Mouse (Mus musculus) intestine, embryonic 16.5 days (tissue): ENCODE measurements around the gene Poglut1. TPM values are rescaled to one million over a fixed set of nuclear protein-coding genes. Genes with fewer than 3 reads are reported as not detected.

Experiments
- ATAC-seq: fragments of 200-750 bp; cut with Nextera tagmentation; 2 replicates; pipeline ENCODE4 v1.8.0; 2017; ENCODE audit warnings: moderate TSS enrichment, moderate library complexity
- H3K27ac ChIP-seq: fragments of 300-500 bp; sonication (generic); 2 replicates; pipeline ENCODE4 v1.5.1; 2014; ENCODE audit warnings: mild to moderate bottlenecking, low read length
- H3K27me3 ChIP-seq: fragments of 300-500 bp; sonication (generic); replicated peaks from 2 replicates; pipeline ENCODE4 v1.6.1; 2014; ENCODE audit warnings: low read length, control low read depth, mixed read lengths; ENCODE audit not compliant: control insufficient read depth, insufficient read depth
- H3K36me3 ChIP-seq: fragments of 300-500 bp; sonication (generic); 2 replicates; pipeline ENCODE4 v1.6.1; 2014; ENCODE audit warnings: low read length, control low read depth; ENCODE audit not compliant: control insufficient read depth, insufficient read depth
- H3K4me1 ChIP-seq: fragments of 300-500 bp; sonication (generic); 2 replicates; pipeline ENCODE4 v1.6.1; 2014; ENCODE audit warnings: low read length, control low read depth, mixed read lengths; ENCODE audit not compliant: control insufficient read depth, insufficient read depth
- H3K4me2 ChIP-seq: fragments of 300-500 bp; sonication (generic); 2 replicates; pipeline ENCODE4 v1.6.1; 2014; ENCODE audit warnings: low read depth, low read length, control low read depth
- H3K4me3 ChIP-seq: fragments of 300-500 bp; sonication (generic); 2 replicates; pipeline ENCODE4 v1.5.1; 2014; ENCODE audit warnings: mild to moderate bottlenecking, low read length
- H3K9ac ChIP-seq: fragments of 300-500 bp; sonication (generic); 2 replicates; pipeline ENCODE4 v1.6.1; 2014; ENCODE audit warnings: low read depth, low read length
- H3K9me3 ChIP-seq: fragments of 300-500 bp; sonication (generic); 2 replicates; pipeline ENCODE4 v1.6.1; 2016; ENCODE audit warnings: low read length, control low read depth; ENCODE audit not compliant: control insufficient read depth
- WGBS: fragments of 180-500 bp; shearing (Covaris S2); extraction: QIAGEN DNeasy Blood & Tissue Kit; methylation state at CpG from one replicate; pipeline ENCODE4 v1.1.7; 2014; 5-methylcytosine and 5-hydroxymethylcytosine counted together
- polyA plus RNA-seq: library from polyadenylated mRNA; unstranded; fragments of >200 nt; fragmentation: Nextera tagmentation; extraction: Ambion mirVana; gene quantifications from 2 replicates; pipeline ENCODE4 v1.2.1, GENCODE M21; 2015

Poglut1 gene
- polyA plus RNA-seq, 1 experiment from 2014 or later: 33.9 TPM

GRCm38 (mm10) chr16:38510846-38511245 lies 39.2 kb downstream of the Poglut1 start:
- 94% methylated on average over 2 of the region's 2 CpGs for WGBS
- Histone ChIP-seq H3K9ac (no peak overlapping the region), H3K4me1 (no peaks in the 10 kb centered on the region), H3K36me3 (peaks cover 11% of the 10 kb centered on the region), H3K4me2 (no peak overlapping the region), H3K4me3 (no peak overlapping the region), H3K27ac (no peak overlapping the region), H3K27me3 (no peaks in the 10 kb centered on the region), H3K9me3 (no peaks in the 10 kb centered on the region)
- ATAC-seq: no peak

GRCm38 (mm10) chr16:38506041-38506634 lies 43.9 kb downstream of the Poglut1 start:
- no peak overlapping the region for H3K4me3 ChIP-seq
- H3K36me3 ChIP-seq: peaks cover 10% of the 10 kb centered on the region
- no peak overlapping the region for H3K27ac ChIP-seq
- ATAC-seq: peak; percentile 81
- no peak overlapping the region for H3K9ac ChIP-seq
- H3K27me3 ChIP-seq: no peaks in the 10 kb centered on the region
- 72% methylated on average over 4 of the region's 4 CpGs for WGBS
- no peak overlapping the region for H3K4me2 ChIP-seq
- H3K9me3 ChIP-seq: no peaks in the 10 kb centered on the region
- no peaks in the 10 kb centered on the region for H3K4me1 ChIP-seq

DNA sequence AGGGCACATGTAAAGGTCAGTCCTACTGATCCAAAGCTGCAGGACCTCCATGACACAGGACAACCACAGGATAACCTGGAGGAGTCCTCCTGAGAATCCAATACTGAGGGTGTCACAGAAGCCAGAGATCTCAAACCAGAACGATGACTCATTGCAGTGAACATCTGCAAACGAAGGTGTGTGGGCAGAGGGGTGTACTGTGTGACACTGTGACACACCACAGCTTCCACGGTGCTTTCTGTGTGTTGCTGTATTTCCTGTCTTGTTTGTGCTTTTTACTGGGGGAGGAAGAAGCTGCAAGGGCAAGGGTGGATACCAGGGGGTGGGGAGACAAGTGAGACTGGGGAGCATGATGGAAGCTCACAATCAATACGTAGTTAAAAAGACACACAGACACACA lies 46.5 kb downstream of the Poglut1 start:
- H3K36me3 ChIP-seq: peaks cover 8% of the 10 kb centered on the region; the same call in 1 of the 2 replicates

DNA sequence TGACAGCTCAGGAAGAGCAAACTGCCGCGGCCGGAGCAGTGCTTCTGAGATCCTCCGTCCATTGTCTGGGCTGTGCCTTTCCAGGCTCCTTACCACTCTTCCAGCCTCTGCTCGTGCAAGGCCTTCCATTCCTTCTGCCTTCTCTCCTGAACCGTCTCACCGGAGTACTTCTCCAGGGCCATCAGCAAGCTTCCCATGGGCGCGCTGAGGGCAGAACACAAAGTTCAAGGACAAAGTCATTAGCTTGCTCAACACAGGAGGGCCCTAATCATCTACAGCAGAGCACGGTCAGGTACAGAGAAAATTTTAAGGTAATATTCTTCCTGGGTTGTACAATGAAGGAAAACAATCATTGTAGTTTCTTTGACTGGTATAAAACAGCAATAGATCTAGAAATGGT lies 47.6 kb downstream of the Poglut1 start:
- Histone ChIP-seq H3K9ac (no peak overlapping the region), H3K4me1 (no peaks in the 10 kb centered on the region), H3K4me2 (no peak overlapping the region), H3K4me3 (no peak overlapping the region), H3K27ac (no peak overlapping the region), H3K9me3 (no peaks in the 10 kb centered on the region), H3K27me3 (no peaks in the 10 kb centered on the region), H3K36me3 (peaks cover 8% of the 10 kb centered on the region; the same call in 1 of the 2 replicates)
- WGBS: 80% methylated on average over 10 of the region's 10 CpGs
- peak; percentile 73 for ATAC-seq

More for the DNA sequence above, 46.5 kb downstream of the Poglut1 start:
- ATAC-seq: no peak
- Histone ChIP-seq H3K9me3 (no peaks in the 10 kb centered on the region), H3K27ac (no peak overlapping the region), H3K4me3 (no peak overlapping the region), H3K9ac (no peak overlapping the region), H3K4me1 (no peaks in the 10 kb centered on the region), H3K4me2 (no peak overlapping the region), H3K27me3 (no peaks in the 10 kb centered on the region)
- 85% methylated on average over 4 of the region's 4 CpGs for WGBS

GRCm38 (mm10) chr16:38496604-38497140 lies 53.4 kb downstream of the Poglut1 start:
- H3K4me2 ChIP-seq: no peak overlapping the region
- H3K4me3 ChIP-seq: no peak overlapping the region
- no peak overlapping the region for H3K9ac ChIP-seq
- H3K4me1 ChIP-seq: no peaks in the 10 kb centered on the region
- WGBS: 84% methylated on average over 7 of the region's 7 CpGs
- H3K9me3 ChIP-seq: no peaks in the 10 kb centered on the region
- no peak for ATAC-seq
- H3K27ac ChIP-seq: no peak overlapping the region
- peaks cover 7% of the 10 kb centered on the region; the same call in 1 of the 2 replicates for H3K36me3 ChIP-seq
- H3K27me3 ChIP-seq: no peaks in the 10 kb centered on the region

DNA sequence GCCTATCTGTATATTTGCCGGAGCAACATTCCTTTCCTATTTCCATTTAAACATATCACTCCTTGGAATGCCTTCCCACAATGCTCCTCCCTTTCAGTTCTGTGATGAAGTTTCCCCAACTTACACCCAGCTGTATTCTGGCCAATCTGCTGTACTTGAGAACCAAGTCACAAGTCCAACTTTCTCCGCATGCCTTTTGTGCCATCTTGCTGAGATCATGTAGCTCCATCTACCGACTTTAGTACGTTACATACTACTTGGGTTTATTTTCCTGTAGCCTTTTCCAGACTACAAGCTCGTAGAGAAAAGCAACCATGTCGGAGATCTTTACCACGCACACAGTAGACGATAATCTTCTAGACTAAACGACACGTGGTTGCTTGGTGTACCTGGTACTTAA lies 56.2 kb downstream of the Poglut1 start:
- no peaks in the 10 kb centered on the region for H3K27me3 ChIP-seq
- no peak overlapping the region for H3K4me2 ChIP-seq
- no peak overlapping the region for H3K9ac ChIP-seq
- no peak overlapping the region for H3K4me3 ChIP-seq
- peaks cover 3% of the 10 kb centered on the region; the same call in 1 of the 2 replicates for H3K36me3 ChIP-seq
- ATAC-seq: no peak
- H3K27ac ChIP-seq: no peak overlapping the region
- WGBS: 80% methylated on average over 10 of the region's 10 CpGs
- no peaks in the 10 kb centered on the region for H3K4me1 ChIP-seq
- no peaks in the 10 kb centered on the region for H3K9me3 ChIP-seq

DNA sequence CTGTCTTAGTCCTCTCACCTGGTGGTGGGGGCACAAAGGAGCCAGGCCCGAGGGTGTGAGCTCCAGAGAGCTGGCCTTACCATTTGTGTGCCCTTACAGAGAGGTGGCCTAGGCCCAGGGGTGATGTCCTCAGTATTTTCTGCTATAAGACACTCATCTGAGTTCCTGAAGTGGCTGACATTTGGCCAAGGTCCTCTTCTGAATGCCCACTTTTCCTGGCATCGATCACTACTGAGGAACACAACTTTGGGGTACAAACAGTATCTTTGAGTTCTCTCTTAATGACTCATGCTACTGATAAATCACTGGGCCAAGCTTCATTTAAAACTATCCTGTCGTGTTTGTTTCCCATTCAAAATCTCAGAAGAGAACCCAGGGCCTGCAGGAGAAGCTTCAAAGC lies 57.5 kb downstream of the Poglut1 start:
- H3K27me3 ChIP-seq: no peaks in the 10 kb centered on the region

DNA sequence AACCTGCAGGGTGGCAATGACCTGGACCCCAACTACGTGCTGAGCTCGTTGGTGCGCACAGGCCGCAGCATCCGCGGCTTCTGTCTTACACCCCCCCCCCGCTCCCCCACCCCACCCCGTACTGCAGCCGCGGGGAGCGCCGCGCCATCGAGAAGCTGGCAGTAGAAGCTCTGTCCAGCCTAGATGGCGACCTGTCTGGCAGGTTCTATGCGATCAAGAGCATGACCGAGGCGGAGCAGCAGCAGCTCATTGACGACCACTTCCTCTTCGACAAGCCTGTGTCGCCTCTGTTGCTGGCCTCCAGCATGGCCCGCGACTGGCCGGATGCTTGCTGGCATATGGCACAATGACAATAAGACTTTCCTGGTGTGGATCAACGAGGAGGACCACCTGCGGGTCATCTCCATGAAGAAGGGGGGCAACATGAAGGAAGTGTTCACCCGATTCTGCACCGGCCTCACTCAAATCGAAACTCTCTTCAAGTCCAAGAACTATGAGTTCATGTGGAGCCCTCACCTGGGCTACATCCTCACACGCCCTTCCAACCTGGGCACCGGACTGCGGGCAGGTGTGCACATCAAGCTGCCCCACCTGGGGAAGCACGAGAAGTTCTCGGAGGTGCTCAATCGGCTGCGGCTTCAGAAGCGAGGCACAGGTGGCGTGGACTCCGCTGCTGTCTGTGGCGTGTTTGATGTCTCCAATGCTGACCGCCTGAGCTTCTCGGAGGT lies 66.3 kb downstream of the Poglut1 start:
- ATAC-seq: peak; percentile 68
- H3K36me3 ChIP-seq: no peaks in the 10 kb centered on the region
- 22% methylated on average over 41 of the region's 42 CpGs for WGBS
- H3K4me1 ChIP-seq: peaks cover 2% of the 10 kb centered on the region; the same call in 1 of the 2 replicates
- H3K9ac ChIP-seq: peak overlapping the region; percentile 55
- no peak overlapping the region for H3K27ac ChIP-seq
- peak overlapping the region; percentile 42 for H3K4me3 ChIP-seq
- H3K4me2 ChIP-seq: peak overlapping the region; percentile 78
- no peaks in the 10 kb centered on the region for H3K9me3 ChIP-seq
- H3K27me3 ChIP-seq: 0 out of 2 replicates have a peak, but pooled peaks cover 5% of the 10 kb centered on the region

More for the DNA sequence above, 57.5 kb downstream of the Poglut1 start:
- H3K9ac ChIP-seq: no peak overlapping the region
- 80% methylated on average over 3 of the region's 3 CpGs for WGBS
- H3K27ac ChIP-seq: no peak overlapping the region
- H3K4me2 ChIP-seq: no peak overlapping the region
- no peak overlapping the region for H3K4me3 ChIP-seq
- H3K9me3 ChIP-seq: no peaks in the 10 kb centered on the region
- H3K36me3 ChIP-seq: peaks cover 3% of the 10 kb centered on the region; the same call in 1 of the 2 replicates
- no peak for ATAC-seq
- no peaks in the 10 kb centered on the region for H3K4me1 ChIP-seq

- WGBS: 18% methylated on average over 32 of the region's 32 CpGs
These were observed 67.1 kb downstream of the Poglut1 start for GRCm38 (mm10) chr16:38482780-38483562.

More at GRCm38 (mm10) chr16:38482780-38483562, 67.1 kb downstream of the Poglut1 start:
- H3K4me1 ChIP-seq: peaks cover 2% of the 10 kb centered on the region; the same call in 1 of the 2 replicates
- no peak overlapping the region for H3K27ac ChIP-seq
- 0 out of 2 replicates have a peak, but pooled peaks cover 5% of the 10 kb centered on the region for H3K27me3 ChIP-seq
- H3K4me3 ChIP-seq: peak overlapping the region; percentile 42
- ATAC-seq: peak; percentile 55
- no peaks in the 10 kb centered on the region for H3K36me3 ChIP-seq
- peak overlapping the region; percentile 78 for H3K4me2 ChIP-seq
- H3K9me3 ChIP-seq: no peaks in the 10 kb centered on the region
- peak overlapping the region; percentile 55 for H3K9ac ChIP-seq
